Mouse (Mus musculus) right cerebral cortex, adult 2 months (tissue): Measurements from ENCODE around the gene Ifi208.
"Not testable (repeated sequence)": the region's sequence is repeated elsewhere in the genome, so short reads cannot be mapped to it uniquely, and the experiment has no call there.

Source experiments
- DNase-seq, 2 experiments: peaks; one replicate each; pipeline ENCODE4 v3.0.0; 2021 to 2022; ENCODE audit warnings: low spot score in 2 of 2

Ifi208 gene

GRCm38 (mm10) chr1:173673458-173674097 is at the start of gene Ifi208:
Gene Ifi208, plus strand, starts transcription at chr1:173673675.
- not testable (repeated sequence) for DNase-seq

GRCm38 (mm10) chr1:173624052-173624451 is 49.4 kb upstream of the Ifi208 start:
- no peak for DNase-seq

- DNase-seq: no peak
These were observed 46.8 kb upstream of the Ifi208 start for GRCm38 (mm10) chr1:173626686-173627085.

GRCm38 (mm10) chr1:173630622-173631021 is 42.9 kb upstream of the Ifi208 start, which contains the start of gene Ifi209:
Gene Ifi209, plus strand, starts transcription at chr1:173630917.
- DNase-seq: not testable (repeated sequence)

GRCm38 (mm10) chr1:173633969-173634645 is 39.4 kb upstream of the Ifi208 start:
- no peak for DNase-seq

- no peak for DNase-seq
These were observed 28.1 kb upstream of the Ifi208 start for GRCm38 (mm10) chr1:173645393-173645792.

GRCm38 (mm10) chr1:173657973-173658372 is 15.5 kb upstream of the Ifi208 start:
- no peak for DNase-seq

GRCm38 (mm10) chr1:173678605-173679004 is 5.1 kb downstream of the Ifi208 start:
- DNase-seq: not testable (repeated sequence)

GRCm38 (mm10) chr1:173694270-173694669 is 20.8 kb downstream of the Ifi208 start:
- DNase-seq: no peak

GRCm38 (mm10) chr1:173733219-173733618 is 59.7 kb downstream of the Ifi208 start:
- DNase-seq: no peak

GRCm38 (mm10) chr1:173735015-173735414 is 61.5 kb downstream of the Ifi208 start:
- not testable (repeated sequence) for DNase-seq

- DNase-seq: no peak
These were observed 63.5 kb downstream of the Ifi208 start for GRCm38 (mm10) chr1:173736986-173737385.

GRCm38 (mm10) chr1:173740537-173740936 is 67.1 kb downstream of the Ifi208 start:
- DNase-seq: no peak

- DNase-seq: no peak
These were observed 68.2 kb downstream of the Ifi208 start, which contains the start of gene Ifi207 for GRCm38 (mm10) chr1:173741656-173742055. Gene Ifi207, minus strand, starts transcription at chr1:173741747.

GRCm38 (mm10) chr1:173742262-173742661 is 68.8 kb downstream of the Ifi208 start:
- DNase-seq: no peak
